14 mouse cellular contexts compared by ENCODE assay signal in genomic region chr11:105506322-105506721, GRCm38 (mm10). TPM values are rescaled to one million over a fixed set of nuclear protein-coding genes. Genes with fewer than 3 reads are reported as not detected.
DNase-seq lines count a peak whose midpoint lies in the region; ATAC-seq lines count a peak whose summit lies in the region.
"Had no signal": no experiment of that assay in that cellular context is flagged by ENCODE, and none has a peak within 500 bp of the region (broad histone marks: within the 10 kb centered on the region; RNA-seq: fewer than 3 reads in every experiment).

No protein-coding gene starts in this region.

- peaks cover 33% of the 10 kb centered on the region for H3K4me1 ChIP-seq in lung, embryonic 16.5 days (replicated peaks; ENCODE audit: control insufficient read depth, insufficient read depth, low read length)
- peaks cover 47% of the 10 kb centered on the region for H3K4me1 ChIP-seq in heart, embryonic 16.5 days (ENCODE audit: control insufficient read depth, insufficient read depth, low read length)

- H3K9ac ChIP-seq in lung, embryonic 16.5 days (ENCODE audit: low read length), result no peak overlapping the region
- no peak overlapping the region for H3K9ac ChIP-seq in heart, embryonic 16.5 days (ENCODE audit: low read length)

- H3K27ac ChIP-seq in lung, embryonic 16.5 days (ENCODE audit: low read length), result peak overlapping the region; percentile 48
- H3K27ac ChIP-seq in heart, embryonic 16.5 days (ENCODE audit: low read length), result no peak overlapping the region
- H3K27ac ChIP-seq: kidney, postnatal 0 days had no signal

- H3K9me3 ChIP-seq in lung, embryonic 16.5 days (ENCODE audit: control insufficient read depth, low read length), result no peaks in the 10 kb centered on the region
- H3K9me3 ChIP-seq in heart, embryonic 16.5 days (replicated peaks; ENCODE audit: control insufficient read depth, low read length), result no peaks in the 10 kb centered on the region

- peak; percentile 22 for DNase-seq in gastrocnemius, postnatal 25 days
- DNase-seq in gastrocnemius, postnatal 10 days, result no peak
- no peak for DNase-seq in lung, postnatal 25 days (ENCODE audit: low spot score)
- no peak for DNase-seq in layer of hippocampus, adult 18-20 months (ENCODE audit: low spot score in 2 of 2)
- DNase-seq: cerebellum, postnatal 25 days; right cerebral cortex, postnatal 4 days; thymus, postnatal 14 days had no signal

- no peaks in the 10 kb centered on the region for H3K36me3 ChIP-seq in lung, embryonic 16.5 days (ENCODE audit: control insufficient read depth, insufficient read depth, low read length)
- no peaks in the 10 kb centered on the region for H3K36me3 ChIP-seq in heart, embryonic 16.5 days (ENCODE audit: control insufficient read depth, insufficient read depth)

- no peak overlapping the region for H3K4me2 ChIP-seq in lung, embryonic 16.5 days (ENCODE audit: low read depth, low read length)
- H3K4me2 ChIP-seq in heart, embryonic 16.5 days (ENCODE audit: low read depth, low read length), result 0 out of 2 replicates have a peak overlapping the region, but pooled peaks have one; percentile 12

- no peak for ATAC-seq in lung, embryonic 16.5 days (ENCODE audit: low read depth)
- no peak for ATAC-seq in heart, embryonic 16.5 days (replicated peaks; ENCODE audit: extremely low read depth, insufficient read depth, low FRiP score)
- ATAC-seq in megakaryocyte progenitor cell, adult 5-6 weeks (replicated peaks; ENCODE audit: poor library complexity), result peak; percentile 71
- ATAC-seq in erythroid progenitor cell, adult 5-6 weeks (replicated peaks; ENCODE audit: low FRiP score, poor library complexity, severe bottlenecking), result no peak

- H3K4me3 ChIP-seq in lung, embryonic 16.5 days (ENCODE audit: low read length), result no peak overlapping the region
- H3K4me3 ChIP-seq in heart, embryonic 16.5 days (ENCODE audit: low read length), result no peak overlapping the region

- WGBS in lung, embryonic 16.5 days, result 59% methylated on average over 11 of the region's 11 CpGs
- 66% methylated on average over 11 of the region's 11 CpGs for WGBS in heart, embryonic 16.5 days

- no peaks in the 10 kb centered on the region for H3K27me3 ChIP-seq in lung, embryonic 16.5 days (ENCODE audit: control insufficient read depth, insufficient read depth, low read depth, low read length)
- no peaks in the 10 kb centered on the region for H3K27me3 ChIP-seq in heart, embryonic 16.5 days (ENCODE audit: control insufficient read depth, insufficient read depth, low read length)

RNA-seq across cellular contexts. Expression of gene March10, which starts 49.8 kb away (rescaled TPM):
- total RNA-seq in gastrocnemius, postnatal 25 days (2021), result not detected
- not detected for total RNA-seq in gastrocnemius, postnatal 10 days (2021)
- polyA plus RNA-seq in lung, embryonic 16.5 days (2015; fragmentation: Nextera tagmentation; extraction: Ambion mirVana), result 0.38 TPM in 1 of 2 replicates, not detected in the other
- polyA plus RNA-seq in heart, embryonic 16.5 days (2015; fragmentation: Nextera tagmentation; extraction: Ambion mirVana), result 0.18 and 0.32 TPM in 2 replicates
- total RNA-seq in megakaryocyte progenitor cell, adult 5-6 weeks (2015), result not detected in 2 replicates
- total RNA-seq in megakaryocyte progenitor cell, adult 5-6 weeks (2017), result not detected in 2 replicates
- total RNA-seq in erythroid progenitor cell, adult 5-6 weeks (2015; ENCODE audit: low replicate concordance), result not detected in 2 replicates
- total RNA-seq in erythroid progenitor cell, adult 5-6 weeks (2017; ENCODE audit: low replicate concordance), result not detected in 2 replicates
- under 1 TPM; 0.20 to 0.89 TPM for total RNA-seq in layer of hippocampus, adult 18-20 months (2021)
- total RNA-seq: gastrocnemius, postnatal 4 days had no signal
- polyA plus RNA-seq: stomach, embryonic 14.5 days had no signal
